Mouse (Mus musculus) lung, embryonic 14.5 days (tissue): ENCODE data around the gene Gm8356. TPM values are rescaled to one million over a fixed set of nuclear protein-coding genes. Genes with fewer than 3 reads are reported as not detected.
"Not testable (repeated sequence)": the region's sequence is repeated elsewhere in the genome, so short reads cannot be mapped to it uniquely, and the experiment has no call there.

ENCODE experiments used
- ATAC-seq: fragments of 200-750 bp; cut with Nextera tagmentation; 2 replicates; pipeline ENCODE4 v1.8.0; 2017; ENCODE audit warnings: mild to moderate bottlenecking, moderate TSS enrichment, moderate library complexity; ENCODE audit not compliant: insufficient read depth
- DNase-seq: peaks from one replicate; pipeline ENCODE4 v3.0.0-alpha.2; 2015
- H3K27ac ChIP-seq: fragments of 300-500 bp; sonication (generic); 2 replicates; pipeline ENCODE4 v1.5.1; 2014; ENCODE audit warnings: low read depth, mild to moderate bottlenecking, moderate library complexity
- H3K27me3 ChIP-seq: fragments of 300-500 bp; sonication (generic); 2 replicates; pipeline ENCODE4 v1.6.1; 2014; ENCODE audit warnings: low read length, control low read depth; ENCODE audit not compliant: insufficient read depth
- H3K36me3 ChIP-seq: fragments of 300-500 bp; sonication (generic); 2 replicates; pipeline ENCODE4 v1.6.1; 2014; ENCODE audit warnings: control low read depth; ENCODE audit not compliant: insufficient read depth
- H3K4me1 ChIP-seq: fragments of 300-500 bp; sonication (generic); 2 replicates; pipeline ENCODE4 v1.6.1; 2014; ENCODE audit warnings: antibody characterized with exemption, control low read depth; ENCODE audit not compliant: insufficient read depth
- H3K4me2 ChIP-seq: fragments of 300-500 bp; sonication (generic); 2 replicates; pipeline ENCODE4 v1.6.1; 2014; ENCODE audit warnings: mild to moderate bottlenecking
- H3K4me3 ChIP-seq: fragments of 300-500 bp; sonication (generic); 2 replicates; pipeline ENCODE4 v1.5.1; 2014; ENCODE audit warnings: low read depth, low read length
- H3K9ac ChIP-seq: fragments of 300-500 bp; sonication (generic); 2 replicates; pipeline ENCODE4 v1.6.1; 2014
- H3K9me3 ChIP-seq: fragments of 300-500 bp; sonication (generic); 2 replicates; pipeline ENCODE4 v1.6.1; 2016; ENCODE audit warnings: low read depth, low read length, control low read depth
- WGBS: fragments of 180-500 bp; shearing (Covaris S2); extraction: QIAGEN DNeasy Blood & Tissue Kit; methylation state at CpG from one replicate; pipeline ENCODE4 v1.1.7; 2014; 5-methylcytosine and 5-hydroxymethylcytosine counted together
- polyA plus RNA-seq: library from polyadenylated mRNA; unstranded; fragments of >200 nt; fragmentation: Nextera tagmentation; extraction: Ambion mirVana; gene quantifications from 2 replicates; pipeline ENCODE4 v1.2.1, GENCODE M21; 2014

The Gm8356 gene
- polyA plus RNA-seq: not detected in 2 replicates

DNA sequence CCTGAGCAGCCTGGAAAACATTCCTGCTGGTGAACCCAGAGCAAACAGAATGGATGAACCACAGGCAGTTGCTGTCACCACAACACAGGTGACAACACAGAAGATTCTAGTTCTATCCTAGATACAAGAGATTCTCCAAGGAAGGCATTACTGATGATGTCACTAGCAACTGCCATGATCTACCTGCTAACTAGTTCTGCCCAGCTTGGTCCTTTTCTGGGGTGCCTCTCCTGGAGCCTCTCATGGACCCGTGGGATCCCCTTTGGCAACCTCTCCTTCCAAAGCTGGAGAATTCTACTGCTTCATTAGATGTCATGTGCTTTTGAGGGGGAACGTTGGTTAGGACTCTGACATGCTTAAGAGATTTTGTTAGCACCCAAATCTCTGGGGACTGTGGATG, at the start of gene Gm8356:
Gene Gm8356 (minus strand): TSS at position 101 of the 400 bp plus-strand sequence.
- not testable (repeated sequence) for H3K4me3 ChIP-seq, H3K27ac ChIP-seq, H3K9ac ChIP-seq, H3K36me3 ChIP-seq, ATAC-seq, H3K9me3 ChIP-seq, H3K27me3 ChIP-seq, H3K4me1 ChIP-seq, H3K4me2 ChIP-seq, DNase-seq
- WGBS: 50% methylated on average over 1 of the region's 2 CpGs

- not testable (repeated sequence) for H3K4me3 ChIP-seq, ATAC-seq, H3K9me3 ChIP-seq, H3K27ac ChIP-seq, H3K4me1 ChIP-seq, H3K4me2 ChIP-seq, H3K27me3 ChIP-seq, DNase-seq, H3K36me3 ChIP-seq, H3K9ac ChIP-seq
- WGBS: 45% methylated on average over 1 of the region's 1 CpGs
Measured at GRCm38 (mm10) chr14:6486331-6486730, 50.8 kb downstream of the Gm8356 start.

GRCm38 (mm10) chr14:6485541-6485940, 51.5 kb downstream of the Gm8356 start:
- WGBS: no CpG with 5 or more reads among the region's 1 CpGs

GRCm38 (mm10) chr14:6482126-6482525, 55.0 kb downstream of the Gm8356 start:
- not testable (repeated sequence) for H3K27ac ChIP-seq, ATAC-seq, H3K4me1 ChIP-seq, DNase-seq, H3K4me2 ChIP-seq, H3K4me3 ChIP-seq, H3K9ac ChIP-seq, H3K27me3 ChIP-seq, H3K36me3 ChIP-seq, H3K9me3 ChIP-seq
- WGBS: 69% methylated on average over 7 of the region's 8 CpGs

More at GRCm38 (mm10) chr14:6485541-6485940, 51.5 kb downstream of the Gm8356 start:
- ATAC-seq, H3K4me2 ChIP-seq, H3K9ac ChIP-seq, H3K9me3 ChIP-seq, H3K27me3 ChIP-seq, H3K36me3 ChIP-seq, H3K4me3 ChIP-seq, H3K4me1 ChIP-seq, H3K27ac ChIP-seq, DNase-seq: not testable (repeated sequence)

Other genes with a start within 250 kb of the Gm8356 start
- gene Gm21103, start 232.4 kb downstream of the Gm8356 start, polyA plus RNA-seq: not detected in 2 replicates
- gene Gm3618, start 193.6 kb downstream of the Gm8356 start, polyA plus RNA-seq: not detected in 2 replicates
- not detected in 2 replicates for gene Gm16440, start 147.0 kb downstream of the Gm8356 start, polyA plus RNA-seq
- gene Gm3591, start 124.8 kb downstream of the Gm8356 start, polyA plus RNA-seq: 0.42 and 0.70 TPM in 2 replicates
- not detected in 2 replicates for gene Gm3594, start 92.7 kb downstream of the Gm8356 start, polyA plus RNA-seq
- gene Gm3629, start 53.3 kb upstream of the Gm8356 start, polyA plus RNA-seq: 0.37 TPM in 1 of 2 replicates, not detected in the other
- not detected in 2 replicates for gene Gm3460, start 85.1 kb upstream of the Gm8356 start, polyA plus RNA-seq
- gene Gm10251, start 146.9 kb upstream of the Gm8356 start, polyA plus RNA-seq: not detected in 2 replicates
- gene Gm8050, start 183.0 kb upstream of the Gm8356 start, polyA plus RNA-seq: not detected in 2 replicates
- gene Gm3636, start 205.0 kb upstream of the Gm8356 start, polyA plus RNA-seq: 5.7 and 6.1 TPM in 2 replicates
- not detected in 2 replicates for gene Gm8362, start 237.1 kb upstream of the Gm8356 start, polyA plus RNA-seq